Mouse (Mus musculus) spleen, adult 12 weeks (tissue): ENCODE measurements around the gene Eef1a1.
A peak's percentile ranks its signal among the peaks of the same experiment; 100 is the strongest.
"Not testable (repeated sequence)": the region's sequence is repeated elsewhere in the genome, so short reads cannot be mapped to it uniquely, and the experiment has no call there.

Source experiments
- DNase-seq: peaks from one replicate; pipeline ENCODE4 v3.0.0; 2022; ENCODE audit warnings: low spot score

Eef1a1 gene

DNA sequence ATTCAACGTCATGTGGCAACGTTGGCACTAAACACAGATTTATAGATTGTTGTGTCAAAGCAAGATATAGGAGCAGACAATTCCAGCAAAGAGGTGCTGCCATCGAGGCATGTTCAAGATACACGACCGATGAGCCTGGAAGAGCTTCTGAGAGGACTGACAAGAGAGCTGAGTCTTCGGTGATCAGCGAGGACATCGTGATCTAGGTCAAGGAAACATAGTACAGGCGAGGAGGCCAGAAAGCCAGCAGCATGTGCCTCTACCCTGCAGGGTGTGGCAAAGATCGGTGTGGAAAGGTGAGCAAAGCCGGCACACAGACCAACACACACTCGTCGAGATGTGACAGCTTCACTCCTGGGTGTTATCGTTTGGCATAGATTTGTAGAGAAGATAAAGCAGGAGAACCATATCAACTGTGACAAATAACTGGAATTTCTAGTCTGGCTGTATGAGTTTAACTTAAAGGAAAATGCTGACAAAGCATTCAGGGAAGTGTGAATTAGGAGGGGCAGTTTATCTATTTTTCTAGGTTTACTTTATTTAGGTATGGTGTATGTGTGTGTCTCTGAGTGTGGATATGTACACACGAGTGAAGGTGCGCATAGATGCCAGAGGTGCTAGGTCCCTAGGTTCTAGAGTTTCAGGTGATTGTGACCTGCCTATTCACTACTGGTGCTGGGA is 19.3 kb upstream of the Eef1a1 start:
- DNase-seq = no peak

- DNase-seq = no peak
Measured at GRCm38 (mm10) chr9:78506722-78507077, 17.7 kb upstream of the Eef1a1 start.

- no peak for DNase-seq
Measured at GRCm38 (mm10) chr9:78506002-78506721, 17.2 kb upstream of the Eef1a1 start.

DNA sequence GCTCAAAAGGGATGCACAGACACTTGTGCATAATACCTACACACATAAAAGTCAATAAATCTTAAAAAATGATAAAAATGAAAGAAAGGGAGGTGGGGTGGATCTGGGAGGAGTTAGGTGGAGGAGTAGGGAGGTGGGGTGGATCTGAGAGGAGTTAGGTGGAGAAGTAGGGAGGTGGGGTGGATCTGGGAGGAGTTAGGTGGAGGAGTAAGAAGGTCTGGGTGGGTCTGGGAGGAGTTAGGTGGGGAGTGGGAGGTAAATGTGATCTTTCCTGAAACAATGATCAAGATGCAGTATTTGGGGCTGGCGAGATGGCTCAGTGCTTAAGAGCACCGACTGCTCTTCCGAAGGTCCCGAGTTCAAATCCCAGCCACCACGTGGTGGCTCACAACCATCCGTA is 16.3 kb upstream of the Eef1a1 start:
- DNase-seq = no peak

DNA sequence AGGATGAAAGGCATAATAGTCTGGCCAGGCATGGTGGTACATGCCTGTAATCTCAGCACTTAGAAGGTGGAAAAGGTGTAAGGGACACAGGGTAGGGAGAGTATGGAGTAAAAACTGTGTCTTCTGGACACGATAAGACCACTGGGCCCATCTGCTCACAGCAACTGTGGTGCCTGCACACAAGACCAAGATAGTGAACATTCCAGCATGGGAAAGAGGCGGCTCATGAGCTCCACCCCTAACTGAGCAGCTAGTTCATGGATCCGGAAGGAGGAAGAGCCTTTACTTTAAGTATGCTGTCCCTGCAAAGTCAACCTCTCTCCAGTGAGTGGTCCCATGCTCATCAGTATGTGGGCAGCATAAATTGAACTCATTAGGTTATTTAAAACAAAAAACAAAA is 15.7 kb upstream of the Eef1a1 start:
- DNase-seq = no peak

GRCm38 (mm10) chr9:78504133-78504532 is 15.2 kb upstream of the Eef1a1 start:
- no peak for DNase-seq

- no peak for DNase-seq
Measured at GRCm38 (mm10) chr9:78503223-78504079, 14.5 kb upstream of the Eef1a1 start.

DNA sequence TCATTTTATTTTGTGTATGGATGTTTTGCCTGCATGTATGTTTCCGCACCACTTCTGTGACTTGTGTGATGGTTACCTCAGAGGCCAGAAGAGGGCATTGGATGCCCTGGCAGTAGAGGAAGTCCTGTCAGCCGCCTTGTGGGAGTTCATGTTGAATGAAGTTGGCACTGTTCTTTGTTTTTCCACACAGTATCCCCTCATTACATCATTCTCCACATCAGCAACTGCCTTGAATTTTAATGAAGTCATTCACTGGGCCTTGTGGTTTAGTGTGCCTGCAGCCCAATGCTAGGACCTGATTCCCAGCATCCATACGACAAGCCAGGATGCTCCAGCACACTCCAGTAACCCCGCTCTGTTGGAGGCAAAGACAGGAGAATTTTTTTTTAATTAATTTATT is 12.3 kb upstream of the Eef1a1 start:
- DNase-seq = no peak

GRCm38 (mm10) chr9:78500386-78500785 is 11.4 kb upstream of the Eef1a1 start:
- DNase-seq = no peak

GRCm38 (mm10) chr9:78493171-78493570 is 4.2 kb upstream of the Eef1a1 start:
- no peak for DNase-seq

GRCm38 (mm10) chr9:78492254-78492653 is 3.3 kb upstream of the Eef1a1 start:
- DNase-seq = no peak

DNA sequence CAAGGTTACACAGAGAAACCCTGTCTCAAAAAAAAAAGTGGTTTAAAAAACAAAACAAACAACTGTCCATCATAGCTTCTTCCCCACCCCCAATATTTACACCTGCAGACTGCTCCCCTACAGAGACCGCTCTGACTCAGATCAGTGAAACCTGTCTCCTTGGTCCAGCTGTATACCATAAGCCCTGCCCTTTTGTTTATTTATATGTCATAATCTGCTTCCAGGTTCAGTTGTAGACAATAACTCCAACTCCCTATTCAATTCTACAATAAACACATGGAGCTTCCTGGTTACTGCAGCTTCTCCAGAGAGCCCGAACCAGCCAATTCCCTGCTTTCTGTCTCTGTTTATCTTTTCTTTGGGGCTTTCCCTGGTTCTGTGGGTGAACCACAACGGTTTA is 2.2 kb upstream of the Eef1a1 start:
- DNase-seq = no peak

GRCm38 (mm10) chr9:78488021-78488420 is 930 bp downstream of the Eef1a1 start:
- DNase-seq = not testable (repeated sequence)

- DNase-seq = no peak
Measured at GRCm38 (mm10) chr9:78484660-78485059, 4.3 kb downstream of the Eef1a1 start.

DNA sequence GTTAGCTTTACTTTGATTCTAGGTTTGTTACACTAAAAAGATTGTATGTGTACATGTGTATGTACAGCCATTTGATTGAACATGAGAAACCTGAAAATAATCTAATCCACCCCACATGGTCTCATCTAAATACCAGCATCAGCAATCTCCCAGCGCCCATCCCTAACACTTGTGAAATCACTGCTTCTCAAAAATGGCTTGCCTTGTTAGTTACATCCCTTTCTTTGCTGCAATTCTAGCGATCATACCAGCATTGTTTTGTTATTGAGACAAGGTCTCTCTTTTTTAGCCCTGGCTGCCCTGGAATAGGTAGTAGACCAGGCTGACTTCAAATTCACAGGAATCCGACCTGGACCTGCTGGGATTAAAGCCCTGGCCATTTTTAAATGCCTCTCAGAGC is 6.6 kb downstream of the Eef1a1 start:
- no peak for DNase-seq

GRCm38 (mm10) chr9:78481423-78482331 is 7.3 kb downstream of the Eef1a1 start:
- peak; percentile 88 for DNase-seq

DNA sequence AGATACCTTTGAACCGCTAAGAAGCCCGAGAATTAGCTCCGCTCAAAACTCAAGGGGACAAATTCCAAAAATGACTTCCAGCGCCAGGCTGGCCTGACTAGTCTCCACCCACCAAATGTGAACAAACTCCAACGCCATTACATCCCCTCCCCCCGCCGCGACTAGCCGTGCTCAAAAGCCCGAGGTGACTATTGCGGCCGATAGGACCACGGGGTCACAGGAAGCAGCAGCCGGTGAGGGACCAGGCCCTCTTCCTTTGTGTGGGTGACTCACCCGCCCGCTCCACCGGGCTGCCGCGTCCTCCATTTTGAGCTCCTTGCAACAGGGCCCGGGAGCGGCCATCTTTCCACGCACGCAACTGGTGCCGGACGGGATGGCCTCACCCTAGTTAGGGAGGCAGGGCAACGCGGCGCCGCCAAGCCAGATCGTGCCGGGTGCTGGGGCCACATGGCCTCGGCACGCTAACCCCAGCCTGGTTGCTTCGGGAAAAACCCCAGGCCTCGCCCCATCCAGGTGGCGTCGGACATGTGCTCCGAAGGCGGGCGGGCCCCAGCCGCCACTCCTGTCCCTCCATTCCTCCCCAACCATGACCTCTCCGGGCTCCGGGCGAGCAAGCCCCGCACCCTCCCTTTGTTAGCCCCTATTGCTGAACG is 8.1 kb downstream of the Eef1a1 start:
- DNase-seq = peak; percentile 75

- not testable (repeated sequence) for DNase-seq
Measured at GRCm38 (mm10) chr9:78480227-78480626, 8.7 kb downstream of the Eef1a1 start.

- DNase-seq = not testable (repeated sequence)
Measured at GRCm38 (mm10) chr9:78479308-78479707, 9.6 kb downstream of the Eef1a1 start.

- not testable (repeated sequence) for DNase-seq
Measured at GRCm38 (mm10) chr9:78478009-78478605, 10.8 kb downstream of the Eef1a1 start.

GRCm38 (mm10) chr9:78477021-78477551 is 11.9 kb downstream of the Eef1a1 start:
- DNase-seq = no peak
